ENCODE assay signal across 21 mouse cellular contexts in genomic region chr6:71664511-71664910, GRCm38 (mm10). TPM values are rescaled to one million over a fixed set of nuclear protein-coding genes. Genes with fewer than 3 reads are reported as not detected.
DNase-seq lines count a peak whose midpoint lies in the region; ATAC-seq and TF ChIP-seq lines count a peak whose summit lies in the region.
"Had no signal": no experiment of that assay in that cellular context is flagged by ENCODE, and none has a peak within 500 bp of the region (broad histone marks: within the 10 kb centered on the region; RNA-seq: fewer than 3 reads in every experiment).

No protein-coding gene starts in this region.

- no peak for TF ChIP-seq CTCF in Patski (IDR thresholded peaks at IDR 0.05)

- in situ Hi-C loops in Patski (cut with MboI; ENCODE audit: low pct_unique_long_range_greater_than_20kb) = no loop called here

- ATAC-seq in Patski = no peak
- no peak for ATAC-seq in activated CD4-positive, CD25-positive, alpha-beta regulatory T cell, adult 4 months
- ATAC-seq: forebrain, embryonic 13.5 days; forebrain, embryonic 15.5 days; forebrain, postnatal 0 days had no signal

- intact Hi-C loops in heart, postnatal 36 days (cut with DNase I) = no loop called here

- CTCF ChIA-PET in Patski (lab: Charles Lee) = no interaction called here

- DNase-seq in heart, adult 11 months = peak; percentile 33
- no peak for DNase-seq in heart, postnatal 36 days
- peak; percentile 97 for DNase-seq in Muller cell, postnatal 12 days (ENCODE audit: inconsistent ontology term)
- peak; percentile 2 for DNase-seq in Patski (ENCODE audit: low read depth, low spot score)
- peak; percentile 42 for DNase-seq in retina, embryonic 14.5 days (ENCODE audit: low spot score)
- DNase-seq in adipocyte (ENCODE audit: low spot score) = no peak
- no peak for DNase-seq in urinary bladder, postnatal 10 days (ENCODE audit: low spot score)
- DNase-seq: adrenal gland, adult 2 months; adrenal gland, postnatal 10 days; adrenal gland, postnatal 25 days; cerebellum, adult 11 months; cerebellum, adult 18-20 months; cerebellum, adult 8-10 months; cerebellum, adult 9-11 months; cerebellum, postnatal 14 days; cerebellum, postnatal 36 days; embryo, embryonic 11 days; forebrain, postnatal 0 days had no signal

- POLR2A ChIA-PET in Patski (lab: Charles Lee) = no interaction called here

- peaks cover 10% of the 10 kb centered on the region for H3K27me3 ChIP-seq in Patski
- H3K27me3 ChIP-seq: forebrain, embryonic 13.5 days; forebrain, embryonic 15.5 days had no signal

RNA-seq across cellular contexts. Expression of gene Kdm3a, which starts 31.7 kb away (rescaled TPM):
- total RNA-seq in heart, postnatal 36 days (2021) = 10 to 100 TPM; 21.1 to 24.4 TPM
- polyA plus RNA-seq in Patski (2021) = 53.5 TPM
- polyA plus RNA-seq in activated CD4-positive, CD25-positive, alpha-beta regulatory T cell, adult 4 months (2017; shearing (Covaris generic)) = 10 to 100 TPM; 42.6 to 50.1 TPM

RNA-seq across cellular contexts. Expression of gene Reep1, which starts 42.9 kb away (rescaled TPM):
- total RNA-seq in heart, postnatal 36 days (2021) = 10 to 100 TPM; 14.7 to 17.4 TPM
- polyA plus RNA-seq in Patski (2021) = 2.0 TPM
- under 1 TPM in 1 of 2 experiments, not detected in 1; 0.63 TPM for polyA plus RNA-seq in activated CD4-positive, CD25-positive, alpha-beta regulatory T cell, adult 4 months (2017; shearing (Covaris generic))

Comparison
In these comparisons a context has a peak if more than half of its experiments do, and no peak if none do; other contexts are left out.
1. DNase-seq: peak in heart, adult 11 months (single experiment), Muller cell, postnatal 12 days (single experiment), Patski (single experiment) and retina, embryonic 14.5 days (single experiment); none in heart, postnatal 36 days (0 of 2), adipocyte (single experiment) and urinary bladder, postnatal 10 days (single experiment).